Mouse (Mus musculus): ENCODE data around the gene Foxj3.

Gene Foxj3

GRCm38 (mm10) chr4:119637176-119637845 is 100.5 kb downstream of the Foxj3 start, which contains the start of gene Guca2a:
Guca2a (plus strand) TSS chr4:119637704.
- no peak for DNase-seq (ENCODE audit: low spot score in 2 of 2)

GRCm38 (mm10) chr4:119637946-119638345 is 101.1 kb downstream of the Foxj3 start:
- no peak for DNase-seq (ENCODE audit: low spot score in 2 of 2)

GRCm38 (mm10) chr4:119638656-119639055 is 101.9 kb downstream of the Foxj3 start:
- no peak for DNase-seq (ENCODE audit: low spot score in 2 of 2)

GRCm38 (mm10) chr4:119642666-119643065 is 105.9 kb downstream of the Foxj3 start:
- no peak for DNase-seq (ENCODE audit: low spot score in 2 of 2)

GRCm38 (mm10) chr4:119657011-119657410 is 120.2 kb downstream of the Foxj3 start:
- no peak for DNase-seq (ENCODE audit: low spot score in 2 of 2)

- no peak for DNase-seq (ENCODE audit: low spot score in 2 of 2)
Measured at GRCm38 (mm10) chr4:119658246-119658645, 121.4 kb downstream of the Foxj3 start.

- DNase-seq (ENCODE audit: low spot score in 2 of 2): no peak
Measured at GRCm38 (mm10) chr4:119658731-119659130, 121.9 kb downstream of the Foxj3 start, which contains the start of gene Guca2b. Guca2b (minus strand) TSS chr4:119658954.

GRCm38 (mm10) chr4:119660007-119660406 is 123.2 kb downstream of the Foxj3 start:
- no peak for DNase-seq (ENCODE audit: low spot score in 2 of 2)

- no peak for DNase-seq (ENCODE audit: low spot score in 2 of 2)
Measured at GRCm38 (mm10) chr4:119662151-119662550, 125.3 kb downstream of the Foxj3 start.

GRCm38 (mm10) chr4:119662976-119663375 is 126.2 kb downstream of the Foxj3 start:
- DNase-seq (ENCODE audit: low spot score in 2 of 2): no peak

- no peak for DNase-seq (ENCODE audit: low spot score in 2 of 2)
Measured at GRCm38 (mm10) chr4:119663409-119664095, 126.7 kb downstream of the Foxj3 start.

- no peak for DNase-seq (ENCODE audit: low spot score in 2 of 2)
Measured at GRCm38 (mm10) chr4:119665166-119665565, 128.4 kb downstream of the Foxj3 start.

GRCm38 (mm10) chr4:119666116-119666515 is 129.3 kb downstream of the Foxj3 start:
- no peak for DNase-seq (ENCODE audit: low spot score in 2 of 2)

- peak in 1 of 2 experiments; percentile 51 for DNase-seq (ENCODE audit: low spot score in 2 of 2)
Measured at GRCm38 (mm10) chr4:119667454-119667853, 130.7 kb downstream of the Foxj3 start.

GRCm38 (mm10) chr4:119668185-119668584 is 131.4 kb downstream of the Foxj3 start:
- DNase-seq (ENCODE audit: low spot score in 2 of 2): no peak

GRCm38 (mm10) chr4:119668596-119668995 is 131.8 kb downstream of the Foxj3 start:
- no peak for DNase-seq (ENCODE audit: low spot score in 2 of 2)

- no peak for DNase-seq (ENCODE audit: low spot score in 2 of 2)
Measured at GRCm38 (mm10) chr4:119669356-119670209, 132.8 kb downstream of the Foxj3 start.

- DNase-seq (ENCODE audit: low spot score in 2 of 2): no peak
Measured at GRCm38 (mm10) chr4:119670210-119670555, 133.4 kb downstream of the Foxj3 start.

GRCm38 (mm10) chr4:119670736-119671135 is 133.9 kb downstream of the Foxj3 start:
- peak in 1 of 2 experiments; percentile 23 for DNase-seq (ENCODE audit: low spot score in 2 of 2)

GRCm38 (mm10) chr4:119671164-119671563 is 134.4 kb downstream of the Foxj3 start:
- DNase-seq (ENCODE audit: low spot score in 2 of 2): no peak

- DNase-seq (ENCODE audit: low spot score in 2 of 2): no peak
Measured at GRCm38 (mm10) chr4:119672685-119673084, 135.9 kb downstream of the Foxj3 start.
